Mouse (Mus musculus) midbrain, embryonic 12.5 days (tissue): ENCODE results near the gene Rflna. TPM values are rescaled to one million over a fixed set of nuclear protein-coding genes. Genes with fewer than 3 reads are reported as not detected.
A peak's percentile ranks its signal among the peaks of the same experiment; 100 is the strongest.

Experiments used
- ATAC-seq: fragments of 200-750 bp; cut with Nextera tagmentation; 2 replicates; pipeline ENCODE4 v1.8.0; 2017; ENCODE audit warnings: low read depth, moderate TSS enrichment, moderate library complexity; ENCODE audit not compliant: low FRiP score
- H3K27ac ChIP-seq: fragments of 300-500 bp; sonication (generic); replicated peaks from 2 replicates; pipeline ENCODE4 v1.5.1; 2016; ENCODE audit warnings: mild to moderate bottlenecking
- H3K27me3 ChIP-seq: fragments of 300-500 bp; sonication (generic); 2 replicates; pipeline ENCODE4 v1.6.1; 2016; ENCODE audit warnings: mild to moderate bottlenecking
- H3K36me3 ChIP-seq: fragments of 300-500 bp; sonication (generic); 2 replicates; pipeline ENCODE4 v1.6.1; 2016
- H3K4me1 ChIP-seq: fragments of 300-500 bp; sonication (generic); 2 replicates; pipeline ENCODE4 v1.6.1; 2016
- H3K4me2 ChIP-seq: fragments of 300-500 bp; sonication (generic); replicated peaks from 2 replicates; pipeline ENCODE4 v1.6.1; 2016; ENCODE audit warnings: mild to moderate bottlenecking, moderate library complexity
- H3K4me3 ChIP-seq: fragments of 300-500 bp; sonication (generic); 2 replicates; pipeline ENCODE4 v1.5.1; 2016; ENCODE audit warnings: mild to moderate bottlenecking
- H3K9ac ChIP-seq: fragments of 300-500 bp; sonication (generic); replicated peaks from 2 replicates; pipeline ENCODE4 v1.6.1; 2016; ENCODE audit warnings: mild to moderate bottlenecking, moderate library complexity
- H3K9me3 ChIP-seq: fragments of 300-500 bp; sonication (generic); 2 replicates; pipeline ENCODE4 v1.6.1; 2016; ENCODE audit warnings: mild to moderate bottlenecking
- WGBS: fragments of 180-500 bp; shearing (Covaris S2); methylation state at CpG from one replicate; pipeline ENCODE4 v1.1.7; 2016; 5-methylcytosine and 5-hydroxymethylcytosine counted together
- polyA plus RNA-seq: library from polyadenylated mRNA; unstranded; fragments of >200 nt; fragmentation: Nextera tagmentation; extraction: Ambion mirVana; gene quantifications from 2 replicates; pipeline ENCODE4 v1.2.1, GENCODE M21; 2016

The Rflna gene
- 5.2 and 12.1 TPM in 2 replicates for polyA plus RNA-seq

DNA sequence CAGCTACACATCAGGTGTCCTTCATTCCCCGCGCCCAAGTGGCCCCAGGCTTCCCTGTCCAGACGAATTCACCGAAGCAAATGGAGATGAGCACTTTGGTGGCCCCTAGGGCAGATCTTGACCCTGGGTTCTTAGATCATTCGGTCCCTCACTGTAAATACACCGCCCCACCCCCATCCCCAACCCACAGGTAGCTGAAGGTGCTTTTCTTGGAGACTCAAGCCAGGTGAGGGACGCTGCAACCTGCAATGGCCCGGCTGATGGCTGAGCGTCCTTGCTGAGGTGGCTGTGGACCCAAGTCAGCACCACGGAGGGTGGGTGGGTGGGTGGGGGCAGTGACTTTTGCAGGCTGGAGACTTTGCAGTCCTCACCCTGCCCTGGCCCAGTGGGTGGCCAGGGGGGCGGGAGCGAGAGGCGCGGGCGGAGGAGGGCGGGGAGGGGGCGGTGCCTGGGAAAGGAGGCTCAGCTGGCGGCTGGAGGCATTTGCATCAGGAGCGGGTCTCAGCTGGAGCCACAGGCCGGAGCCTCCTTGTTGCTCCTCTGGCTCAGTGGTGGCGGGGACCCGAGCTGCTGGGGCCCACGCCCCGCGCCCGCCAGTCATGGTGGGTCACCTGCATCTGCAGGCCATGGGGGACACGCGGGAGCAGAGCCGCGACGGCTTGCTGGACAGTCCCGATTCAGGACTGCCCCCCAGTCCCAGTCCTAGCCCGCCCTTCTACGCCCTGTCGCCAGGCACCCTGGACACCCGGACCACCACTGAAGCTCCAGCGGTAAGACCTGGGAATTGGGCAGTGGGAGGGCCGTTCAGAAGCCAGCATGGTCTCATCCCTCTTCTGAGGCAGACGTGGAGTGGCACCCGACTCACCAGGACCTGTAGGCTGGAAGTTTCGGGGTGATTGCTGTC is at the start of gene Rflna:
Gene Rflna, plus strand, starts transcription at position 253 of the 904 bp plus-strand sequence.
- peaks cover 30% of the 10 kb centered on the region for H3K27me3 ChIP-seq
- peak; percentile 79 for ATAC-seq
- peak within 1 kb of the TSS; percentile 51 for H3K9ac ChIP-seq
- H3K4me3 ChIP-seq: peak within 1 kb of the TSS; percentile 41
- peak within 1 kb of the TSS; percentile 62 for H3K4me2 ChIP-seq
- 2% methylated on average over 37 of the region's 41 CpGs for WGBS
- H3K27ac ChIP-seq: no peak within 1 kb of the TSS; the same call in 1 of the 2 replicates
- H3K36me3 ChIP-seq: no peaks in the 10 kb centered on the region
- H3K4me1 ChIP-seq: peaks cover 30% of the 10 kb centered on the region
- H3K9me3 ChIP-seq: no peaks in the 10 kb centered on the region

DNA sequence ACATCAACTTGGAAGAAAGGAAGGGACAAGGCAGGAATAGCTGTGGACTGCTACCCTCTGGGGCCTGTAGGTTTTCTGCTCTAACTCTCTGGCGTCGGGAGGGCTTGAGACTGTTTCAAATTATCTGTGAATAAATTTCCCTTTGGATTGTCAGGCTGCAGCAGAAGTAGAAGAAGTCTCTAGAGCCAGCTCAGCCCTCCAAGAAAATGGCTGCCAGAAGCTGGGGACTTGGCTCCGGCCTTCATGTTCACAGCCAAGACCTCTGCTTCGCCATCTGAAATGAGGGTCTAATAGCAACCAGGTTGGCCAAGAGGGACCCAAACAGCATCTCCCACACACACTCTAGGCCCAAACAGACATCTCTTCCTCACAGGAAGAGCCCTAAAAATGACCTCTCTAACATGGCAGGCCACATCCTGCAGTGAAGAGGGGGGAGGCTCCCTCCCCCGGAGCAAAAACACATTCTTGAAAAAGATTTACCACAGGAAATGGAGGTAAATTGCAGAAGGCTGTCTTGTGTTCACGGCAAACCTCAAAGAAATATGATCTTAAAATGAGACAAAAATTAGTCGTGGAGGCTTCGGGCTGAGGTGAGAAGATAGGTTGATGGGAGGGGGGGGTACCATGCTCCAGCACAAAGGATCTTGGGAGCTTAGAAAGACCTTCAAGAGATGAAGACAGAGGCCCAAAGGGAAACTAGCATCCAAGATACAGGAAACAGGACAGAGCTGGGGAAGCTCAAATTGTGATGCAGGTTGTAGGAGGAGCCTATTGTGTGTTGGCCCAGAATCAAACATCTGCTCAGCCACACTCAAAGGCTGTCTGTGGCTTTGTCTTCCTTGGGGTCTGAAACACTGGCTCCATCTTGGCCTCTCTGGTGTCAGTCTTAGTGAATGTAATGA is 48.4 kb upstream of the Rflna start:
- H3K4me1 ChIP-seq: no peaks in the 10 kb centered on the region
- H3K27ac ChIP-seq: no peak overlapping the region
- H3K9me3 ChIP-seq: 0 out of 2 replicates have a peak, but pooled peaks cover 5% of the 10 kb centered on the region
- no peak overlapping the region for H3K9ac ChIP-seq
- no peaks in the 10 kb centered on the region for H3K27me3 ChIP-seq
- WGBS: 91% methylated on average over 8 of the region's 8 CpGs
- H3K4me3 ChIP-seq: no peak overlapping the region
- no peak for ATAC-seq
- no peaks in the 10 kb centered on the region for H3K36me3 ChIP-seq
- H3K4me2 ChIP-seq: no peak overlapping the region

DNA sequence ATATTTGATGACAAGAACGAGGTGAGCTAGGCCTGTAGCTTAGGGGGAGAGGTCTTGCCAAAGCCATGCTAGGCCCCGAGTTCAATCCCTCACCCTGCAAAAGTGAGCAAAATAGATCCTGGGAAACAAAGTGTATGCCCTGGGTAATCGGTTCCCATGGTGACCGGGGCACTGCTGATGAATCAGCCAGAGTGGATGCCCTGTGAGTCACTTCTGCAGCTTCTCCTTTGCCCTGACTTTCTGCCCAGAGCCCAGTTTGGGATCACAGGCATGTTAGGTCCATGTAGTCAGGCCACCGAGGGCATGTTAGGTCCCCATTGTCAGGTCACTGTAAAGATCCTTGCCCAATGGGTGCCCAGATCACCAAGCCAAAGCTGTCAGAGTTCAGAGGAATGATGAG is 45.5 kb upstream of the Rflna start:
- H3K27me3 ChIP-seq: no peaks in the 10 kb centered on the region
- H3K27ac ChIP-seq: no peak overlapping the region
- H3K4me3 ChIP-seq: no peak overlapping the region
- no peak overlapping the region for H3K9ac ChIP-seq
- H3K9me3 ChIP-seq: 0 out of 2 replicates have a peak, but pooled peaks cover 5% of the 10 kb centered on the region
- no peak for ATAC-seq
- WGBS: 73% methylated on average over 5 of the region's 5 CpGs
- H3K4me2 ChIP-seq: no peak overlapping the region
- H3K4me1 ChIP-seq: peaks cover 10% of the 10 kb centered on the region
- no peaks in the 10 kb centered on the region for H3K36me3 ChIP-seq

DNA sequence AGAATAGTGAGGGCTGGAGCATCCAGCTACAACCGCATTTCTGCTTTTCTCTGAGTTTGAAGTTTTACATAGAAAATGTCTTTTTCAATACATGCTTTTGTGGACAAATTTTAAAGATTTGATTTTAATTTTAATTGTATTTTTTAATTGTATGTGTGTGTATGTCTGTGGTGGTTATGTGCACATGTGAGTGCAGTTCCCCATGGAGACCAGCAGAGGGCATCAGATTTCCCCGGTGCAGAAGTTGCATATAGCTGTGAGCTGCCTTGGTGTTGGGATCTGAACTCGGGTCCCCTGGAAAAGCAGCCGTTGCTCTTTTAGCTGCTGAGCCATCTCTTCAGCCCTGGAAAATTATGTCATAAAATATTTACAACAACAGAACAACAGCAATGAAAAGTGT is 43.9 kb upstream of the Rflna start:
- no peak for ATAC-seq
- Histone ChIP-seq H3K27ac (no peak overlapping the region), H3K27me3 (no peaks in the 10 kb centered on the region), H3K4me1 (peaks cover 10% of the 10 kb centered on the region), H3K36me3 (no peaks in the 10 kb centered on the region), H3K9ac (no peak overlapping the region), H3K4me2 (no peak overlapping the region), H3K4me3 (no peak overlapping the region), H3K9me3 (0 out of 2 replicates have a peak, but pooled peaks cover 5% of the 10 kb centered on the region)
- WGBS: 98% methylated on average over 4 of the region's 4 CpGs

DNA sequence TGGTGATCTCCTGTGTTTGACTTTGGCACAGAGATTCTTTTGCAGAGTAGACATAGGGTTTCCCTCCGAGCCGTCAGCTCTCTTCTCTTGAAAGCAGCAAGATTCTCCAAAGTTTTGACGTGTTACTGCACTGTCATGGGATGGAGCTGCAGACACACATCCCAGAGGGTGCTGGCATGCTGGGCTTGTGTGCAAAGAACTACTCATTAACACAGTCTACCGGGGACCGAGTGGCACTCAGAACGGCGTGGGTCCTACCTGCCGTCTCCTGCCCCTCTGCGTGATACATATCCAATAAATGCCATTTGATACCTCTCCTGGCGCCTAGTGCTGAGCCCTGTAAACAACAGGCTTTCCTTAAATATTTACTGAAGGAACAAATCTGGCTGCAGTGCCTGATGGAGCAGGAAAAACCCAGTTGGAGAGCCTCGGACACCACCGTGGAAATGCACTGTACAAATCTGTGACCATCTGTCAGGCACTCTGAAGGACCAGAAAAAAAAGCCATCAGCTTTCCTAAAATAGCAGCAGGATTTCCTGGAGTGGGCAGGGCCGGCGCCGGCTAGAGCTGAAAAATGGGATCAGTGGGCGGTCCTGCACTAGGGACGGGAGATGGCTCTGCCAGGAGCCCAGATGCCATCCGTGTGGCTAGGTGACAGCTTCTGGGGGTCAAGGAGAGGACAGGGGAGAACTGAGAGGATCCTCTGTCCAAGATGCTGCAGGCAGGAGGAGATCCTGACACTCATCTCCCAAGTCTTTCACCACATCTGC is 42.7 kb upstream of the Rflna start:
- H3K9me3 ChIP-seq: 0 out of 2 replicates have a peak, but pooled peaks cover 5% of the 10 kb centered on the region
- 57% methylated on average over 18 of the region's 18 CpGs for WGBS
- no peaks in the 10 kb centered on the region for H3K36me3 ChIP-seq
- H3K4me2 ChIP-seq: no peak overlapping the region
- ATAC-seq: no peak
- no peak overlapping the region for H3K9ac ChIP-seq
- no peak overlapping the region for H3K4me3 ChIP-seq
- peak overlapping the region; percentile 39; the same call in 1 of the 2 replicates for H3K27ac ChIP-seq
- H3K4me1 ChIP-seq: peaks cover 10% of the 10 kb centered on the region
- H3K27me3 ChIP-seq: no peaks in the 10 kb centered on the region

DNA sequence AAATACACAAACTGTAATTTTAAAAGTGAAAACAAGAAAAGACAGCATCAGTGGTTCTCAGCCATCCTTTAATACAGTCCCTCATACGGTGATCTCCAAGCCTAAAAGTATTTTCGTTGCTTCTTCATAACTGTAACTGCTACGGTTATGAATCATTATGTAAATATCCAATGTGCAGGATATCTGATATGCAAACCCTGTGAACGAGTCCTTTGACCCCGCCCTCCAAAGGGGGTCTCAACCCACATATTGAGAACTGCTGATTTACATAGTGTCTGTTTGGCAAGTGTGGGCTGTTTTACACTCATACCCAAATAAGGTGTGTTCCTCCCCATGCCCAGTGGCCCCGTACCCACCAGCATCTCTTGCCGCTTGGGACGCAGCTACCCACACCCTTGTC is 41.6 kb upstream of the Rflna start:
- Histone ChIP-seq H3K4me1 (peaks cover 10% of the 10 kb centered on the region), H3K9me3 (0 out of 2 replicates have a peak, but pooled peaks cover 5% of the 10 kb centered on the region), H3K4me2 (no peak overlapping the region), H3K27ac (no peak overlapping the region), H3K27me3 (no peaks in the 10 kb centered on the region), H3K36me3 (no peaks in the 10 kb centered on the region), H3K9ac (no peak overlapping the region), H3K4me3 (no peak overlapping the region)
- WGBS: 88% methylated on average over 8 of the region's 8 CpGs
- ATAC-seq: no peak

DNA sequence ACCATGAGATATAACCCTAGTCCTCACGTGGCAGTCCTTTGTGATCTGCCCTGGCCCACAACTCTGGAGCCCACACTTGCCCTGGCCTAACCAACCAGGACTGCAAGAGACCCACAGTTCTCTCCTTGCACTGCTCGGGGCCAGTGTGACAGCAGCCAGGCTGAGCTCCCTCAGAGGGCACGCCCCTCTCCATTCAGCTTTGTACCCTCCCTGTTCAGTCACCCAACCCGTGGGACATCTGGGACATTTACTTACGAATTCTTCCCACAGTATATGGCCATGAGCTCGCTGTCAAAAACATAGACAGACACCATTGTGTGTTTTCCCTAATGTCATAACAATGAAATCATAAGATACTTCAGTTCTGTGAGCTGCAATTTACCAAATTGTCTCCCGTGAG is 40.3 kb upstream of the Rflna start:
- no peak for ATAC-seq
- Histone ChIP-seq H3K4me3 (no peak overlapping the region), H3K4me1 (peaks cover 10% of the 10 kb centered on the region), H3K9ac (no peak overlapping the region), H3K36me3 (no peaks in the 10 kb centered on the region), H3K27ac (no peak overlapping the region), H3K4me2 (no peak overlapping the region), H3K27me3 (no peaks in the 10 kb centered on the region), H3K9me3 (0 out of 2 replicates have a peak, but pooled peaks cover 5% of the 10 kb centered on the region)
- 54% methylated on average over 7 of the region's 7 CpGs for WGBS

GRCm38 (mm10) chr5:124963806-124964672 is 39.0 kb upstream of the Rflna start:
- no peak overlapping the region for H3K4me2 ChIP-seq
- no peak overlapping the region for H3K9ac ChIP-seq
- 69% methylated on average over 22 of the region's 22 CpGs for WGBS
- peaks cover 10% of the 10 kb centered on the region for H3K4me1 ChIP-seq
- H3K36me3 ChIP-seq: no peaks in the 10 kb centered on the region
- ATAC-seq: no peak
- H3K9me3 ChIP-seq: 0 out of 2 replicates have a peak, but pooled peaks cover 4% of the 10 kb centered on the region
- no peak overlapping the region for H3K4me3 ChIP-seq
- no peaks in the 10 kb centered on the region for H3K27me3 ChIP-seq
- peak overlapping the region; percentile 36 for H3K27ac ChIP-seq

DNA sequence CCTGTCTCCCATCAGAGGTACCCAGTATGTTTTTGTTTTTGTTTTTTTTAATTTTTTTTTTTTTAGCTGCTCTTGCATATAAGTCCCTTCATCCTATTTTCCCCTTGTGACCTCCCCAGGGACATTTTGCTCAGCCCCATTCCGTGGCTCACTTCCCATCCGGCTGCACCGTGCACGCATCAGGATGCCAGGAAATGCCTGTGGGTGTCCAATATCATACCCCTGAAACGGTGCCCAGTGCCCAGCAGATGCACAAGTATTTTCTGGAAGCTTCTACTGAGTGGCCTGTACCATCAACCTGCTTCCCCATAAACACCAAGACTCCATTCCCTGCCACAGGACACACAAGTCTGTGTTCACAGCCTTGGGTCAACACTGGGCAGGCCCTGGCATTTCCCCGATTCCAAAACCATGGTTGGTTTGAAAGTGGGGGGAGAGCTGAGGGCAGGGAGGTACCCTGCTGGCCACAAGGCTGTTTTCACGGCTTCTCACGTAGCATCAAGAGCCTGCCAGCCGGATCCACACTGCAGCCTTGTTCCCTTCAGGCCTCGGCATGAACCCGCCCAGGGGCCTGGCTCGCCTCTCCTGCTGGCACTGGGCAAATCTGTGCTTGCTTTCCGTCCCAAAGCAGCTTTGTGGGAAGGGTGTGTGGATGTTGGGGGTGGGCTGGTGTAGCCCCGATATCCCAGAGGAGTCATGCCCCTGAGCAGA is 36.2 kb upstream of the Rflna start:
- H3K9ac ChIP-seq: no peak overlapping the region
- no peak overlapping the region for H3K4me3 ChIP-seq
- peaks cover 7% of the 10 kb centered on the region; the same call in 1 of the 2 replicates for H3K4me1 ChIP-seq
- H3K27ac ChIP-seq: 0 out of 2 replicates have a peak overlapping the region, but pooled peaks have one; percentile 12
- H3K4me2 ChIP-seq: no peak overlapping the region
- 85% methylated on average over 14 of the region's 14 CpGs for WGBS
- no peaks in the 10 kb centered on the region for H3K27me3 ChIP-seq
- H3K9me3 ChIP-seq: no peaks in the 10 kb centered on the region; the same call in 1 of the 2 replicates
- H3K36me3 ChIP-seq: no peaks in the 10 kb centered on the region
- no peak for ATAC-seq

DNA sequence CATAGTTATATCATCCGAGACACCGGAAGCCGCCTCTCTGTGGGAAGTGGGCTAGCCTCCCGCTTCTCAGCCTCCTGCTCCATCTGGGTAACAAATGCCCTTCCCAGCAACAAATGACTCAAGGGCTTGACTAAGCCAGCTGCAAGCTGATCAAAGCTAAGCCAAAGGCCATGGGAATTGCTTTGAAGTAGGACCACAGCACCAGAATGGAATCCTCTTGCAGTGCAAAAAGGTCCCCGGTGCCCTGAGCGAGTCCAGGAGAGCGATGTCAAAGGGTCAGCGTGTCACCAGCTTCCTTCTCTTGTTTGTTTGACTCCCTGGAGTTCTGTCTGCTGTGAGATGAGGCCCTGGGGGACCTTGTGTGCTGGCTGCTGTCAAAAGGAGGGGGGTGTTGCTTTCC is 33.2 kb upstream of the Rflna start:
- Histone ChIP-seq H3K27ac (no peak overlapping the region), H3K36me3 (no peaks in the 10 kb centered on the region), H3K27me3 (no peaks in the 10 kb centered on the region), H3K4me3 (no peak overlapping the region), H3K9me3 (peaks cover 2% of the 10 kb centered on the region), H3K4me2 (no peak overlapping the region), H3K4me1 (peaks cover 7% of the 10 kb centered on the region; the same call in 1 of the 2 replicates), H3K9ac (no peak overlapping the region)
- ATAC-seq: no peak
- WGBS: 18% methylated on average over 8 of the region's 8 CpGs
